Mouse (Mus musculus): ENCODE data around the gene Mybbp1a. TPM values are rescaled to one million over a fixed set of nuclear protein-coding genes. Genes with fewer than 3 reads are reported as not detected.

Mybbp1a gene
- polyA plus RNA-seq, 1 experiment from 2014 or later = 141 TPM

DNA sequence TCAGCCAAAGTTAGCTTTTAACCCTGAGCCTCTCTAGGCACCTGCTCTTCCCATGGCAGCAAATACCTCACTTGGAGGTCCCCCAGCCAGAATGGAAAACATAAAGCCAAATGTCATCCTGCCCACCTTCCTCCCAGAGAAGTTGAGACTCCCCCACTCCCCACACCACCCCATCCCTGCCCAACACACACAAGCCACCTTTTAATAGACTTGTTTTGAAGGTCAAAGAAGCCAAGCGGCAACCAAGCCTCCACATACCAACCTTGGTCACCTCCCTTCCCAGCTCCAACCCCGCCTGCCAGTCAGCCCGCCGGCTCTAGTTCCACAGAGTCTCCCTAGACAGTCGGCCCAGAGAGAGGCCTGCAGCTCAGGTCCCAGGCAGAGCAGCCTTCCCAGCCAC, 39.1 kb upstream of the Mybbp1a start:
- Histone ChIP-seq H3K4me1 (ENCODE audit: control insufficient read depth, insufficient read depth, low read length) (peaks cover 24% of the 10 kb centered on the region), H3K36me3 (ENCODE audit: control insufficient read depth, insufficient read depth, low read length) (peaks cover 4% of the 10 kb centered on the region; the same call in 1 of the 2 replicates), H3K9ac (ENCODE audit: low read depth, low read length) (no peak overlapping the region), H3K27ac (ENCODE audit: low read length) (no peak overlapping the region), H3K9me3 (ENCODE audit: control insufficient read depth, low read length) (no peaks in the 10 kb centered on the region), H3K4me2 (ENCODE audit: low read depth, low read length) (no peak overlapping the region), H3K27me3 (replicated peaks; ENCODE audit: control insufficient read depth, insufficient read depth, low read length) (no peaks in the 10 kb centered on the region), H3K4me3 (ENCODE audit: low read length) (no peak overlapping the region)
- no peak for ATAC-seq
- WGBS = 65% methylated on average over 5 of the region's 5 CpGs

DNA sequence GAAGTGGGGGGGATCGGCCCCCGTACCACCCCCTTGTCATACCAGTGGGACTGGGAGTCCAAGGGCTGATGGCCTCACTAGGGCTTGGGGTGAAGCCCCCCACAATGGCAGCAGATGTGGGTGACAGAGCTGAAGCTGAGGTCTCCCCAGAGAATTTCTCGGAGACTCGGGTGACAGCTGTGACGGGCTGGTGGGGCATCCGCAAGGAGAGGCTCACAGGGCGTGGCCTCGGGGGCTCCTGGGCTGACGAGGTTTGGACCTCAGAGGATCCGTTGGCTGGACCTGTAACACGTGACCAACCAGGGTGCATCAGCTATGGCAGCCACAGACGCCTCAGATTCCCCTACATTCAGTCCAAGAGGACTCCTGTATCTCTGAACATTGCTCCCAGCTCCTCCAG, 38.2 kb upstream of the Mybbp1a start:
- H3K27me3 ChIP-seq (replicated peaks; ENCODE audit: control insufficient read depth, insufficient read depth, low read length) = no peaks in the 10 kb centered on the region
- no peaks in the 10 kb centered on the region for H3K9me3 ChIP-seq (ENCODE audit: control insufficient read depth, low read length)
- peaks cover 4% of the 10 kb centered on the region; the same call in 1 of the 2 replicates for H3K36me3 ChIP-seq (ENCODE audit: control insufficient read depth, insufficient read depth, low read length)
- H3K9ac ChIP-seq (ENCODE audit: low read depth, low read length) = no peak overlapping the region
- 86% methylated on average over 12 of the region's 12 CpGs for WGBS
- peaks cover 27% of the 10 kb centered on the region for H3K4me1 ChIP-seq (ENCODE audit: control insufficient read depth, insufficient read depth, low read length)
- no peak overlapping the region for H3K4me2 ChIP-seq (ENCODE audit: low read depth, low read length)
- H3K4me3 ChIP-seq (ENCODE audit: low read length) = no peak overlapping the region
- no peak for ATAC-seq
- H3K27ac ChIP-seq (ENCODE audit: low read length) = no peak overlapping the region

DNA sequence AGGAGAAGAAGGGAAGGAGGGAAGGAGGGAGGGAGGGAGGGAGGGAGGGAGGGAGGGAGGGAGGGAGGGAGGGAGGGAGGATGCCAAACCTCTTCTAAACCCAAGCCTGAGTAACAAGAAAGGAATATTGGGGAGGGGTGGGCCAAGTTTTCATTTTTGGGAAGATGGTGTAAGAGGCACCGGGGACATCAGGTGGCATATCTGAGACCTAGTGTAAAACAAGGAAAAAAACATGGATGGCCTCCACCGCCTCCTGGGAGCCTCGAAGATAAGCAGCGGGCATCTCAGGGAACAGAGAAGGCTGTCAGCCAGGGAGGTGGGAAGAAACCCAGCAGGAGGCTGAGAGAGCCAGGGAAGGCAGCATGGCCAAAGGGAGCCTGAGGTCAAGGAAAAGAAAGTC, 35.6 kb upstream of the Mybbp1a start:
- Histone ChIP-seq H3K9me3 (ENCODE audit: control insufficient read depth, low read length) (no peaks in the 10 kb centered on the region), H3K27me3 (replicated peaks; ENCODE audit: control insufficient read depth, insufficient read depth, low read length) (no peaks in the 10 kb centered on the region), H3K4me1 (ENCODE audit: control insufficient read depth, insufficient read depth, low read length) (peaks cover 48% of the 10 kb centered on the region), H3K4me2 (ENCODE audit: low read depth, low read length) (no peak overlapping the region), H3K27ac (ENCODE audit: low read length) (no peak overlapping the region), H3K36me3 (ENCODE audit: control insufficient read depth, insufficient read depth, low read length) (no peaks in the 10 kb centered on the region), H3K9ac (ENCODE audit: low read depth, low read length) (no peak overlapping the region), H3K4me3 (ENCODE audit: low read length) (no peak overlapping the region)
- 46% methylated on average over 4 of the region's 4 CpGs for WGBS
- no peak for ATAC-seq

DNA sequence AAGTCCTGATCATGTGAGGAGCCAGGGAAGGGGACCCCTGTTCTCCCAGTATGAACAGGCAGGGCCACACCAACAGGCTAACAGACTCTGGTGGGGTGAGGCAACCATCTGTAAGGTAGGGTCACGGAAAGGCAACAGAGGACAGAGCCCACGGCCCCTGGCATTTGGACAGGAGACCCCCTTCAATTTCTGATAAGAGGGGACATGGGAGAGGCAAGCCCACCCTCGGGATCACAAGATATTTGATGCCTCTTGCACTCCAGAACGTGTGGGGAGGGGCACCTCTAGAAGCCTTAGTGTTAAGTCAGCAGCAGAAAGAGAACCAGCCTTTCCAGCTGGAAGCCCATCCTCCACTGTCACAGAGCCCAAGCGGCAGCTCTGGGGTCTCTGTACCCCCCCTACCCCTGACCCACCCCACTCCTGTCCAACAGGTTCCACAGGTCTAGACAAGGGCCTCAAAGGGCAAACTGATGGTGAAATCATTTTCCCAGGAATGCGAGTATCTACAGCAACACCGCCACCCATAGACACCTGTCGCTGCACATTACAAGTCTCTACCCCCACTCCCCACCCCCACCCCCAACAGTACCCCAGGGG, 35.0 kb upstream of the Mybbp1a start:
- Histone ChIP-seq H3K9me3 (ENCODE audit: control insufficient read depth, low read length) (no peaks in the 10 kb centered on the region), H3K36me3 (ENCODE audit: control insufficient read depth, insufficient read depth, low read length) (no peaks in the 10 kb centered on the region), H3K4me2 (ENCODE audit: low read depth, low read length) (peak overlapping the region; percentile 99; the same call in 1 of the 2 replicates), H3K9ac (ENCODE audit: low read depth, low read length) (no peak overlapping the region; the same call in 1 of the 2 replicates), H3K27me3 (replicated peaks; ENCODE audit: control insufficient read depth, insufficient read depth, low read length) (no peaks in the 10 kb centered on the region), H3K4me3 (ENCODE audit: low read length) (no peak overlapping the region), H3K27ac (ENCODE audit: low read length) (no peak overlapping the region), H3K4me1 (ENCODE audit: control insufficient read depth, insufficient read depth, low read length) (peaks cover 52% of the 10 kb centered on the region)
- 49% methylated on average over 8 of the region's 8 CpGs for WGBS
- peak; percentile 35; the same call in 1 of the 2 replicates for ATAC-seq

- no peak overlapping the region for H3K4me3 ChIP-seq (ENCODE audit: low read length)
- WGBS = 25% methylated on average over 3 of the region's 3 CpGs
- H3K36me3 ChIP-seq (ENCODE audit: control insufficient read depth, insufficient read depth, low read length) = no peaks in the 10 kb centered on the region
- peak overlapping the region; percentile 99 for H3K4me2 ChIP-seq (ENCODE audit: low read depth, low read length)
- H3K27me3 ChIP-seq (replicated peaks; ENCODE audit: control insufficient read depth, insufficient read depth, low read length) = no peaks in the 10 kb centered on the region
- no peak for ATAC-seq
- H3K9ac ChIP-seq (ENCODE audit: low read depth, low read length) = peak overlapping the region; percentile 39; the same call in 1 of the 2 replicates
- H3K9me3 ChIP-seq (ENCODE audit: control insufficient read depth, low read length) = no peaks in the 10 kb centered on the region
- peak overlapping the region; percentile 5; the same call in 1 of the 2 replicates for H3K27ac ChIP-seq (ENCODE audit: low read length)
- peaks cover 54% of the 10 kb centered on the region for H3K4me1 ChIP-seq (ENCODE audit: control insufficient read depth, insufficient read depth, low read length)
These were observed 34.1 kb upstream of the Mybbp1a start for GRCm38 (mm10) chr11:72407081-72407480.

- Histone ChIP-seq H3K36me3 (ENCODE audit: control insufficient read depth, insufficient read depth, low read length) (no peaks in the 10 kb centered on the region), H3K27ac (ENCODE audit: low read length) (peak overlapping the region; percentile 5; the same call in 1 of the 2 replicates), H3K9me3 (ENCODE audit: control insufficient read depth, low read length) (no peaks in the 10 kb centered on the region), H3K4me3 (ENCODE audit: low read length) (peak overlapping the region; percentile 5; the same call in 1 of the 2 replicates), H3K4me1 (ENCODE audit: control insufficient read depth, insufficient read depth, low read length) (peaks cover 55% of the 10 kb centered on the region), H3K4me2 (ENCODE audit: low read depth, low read length) (peak overlapping the region; percentile 99), H3K9ac (ENCODE audit: low read depth, low read length) (peak overlapping the region; percentile 39; the same call in 1 of the 2 replicates), H3K27me3 (replicated peaks; ENCODE audit: control insufficient read depth, insufficient read depth, low read length) (no peaks in the 10 kb centered on the region)
- no peak for ATAC-seq
- 13% methylated on average over 7 of the region's 7 CpGs for WGBS
These were observed 33.6 kb upstream of the Mybbp1a start for GRCm38 (mm10) chr11:72407574-72407973.

- Histone ChIP-seq H3K27me3 (replicated peaks; ENCODE audit: control insufficient read depth, insufficient read depth, low read length) (no peaks in the 10 kb centered on the region), H3K4me1 (ENCODE audit: control insufficient read depth, insufficient read depth, low read length) (peaks cover 55% of the 10 kb centered on the region), H3K4me3 (ENCODE audit: low read length) (peak overlapping the region; percentile 15), H3K36me3 (ENCODE audit: control insufficient read depth, insufficient read depth, low read length) (no peaks in the 10 kb centered on the region), H3K4me2 (ENCODE audit: low read depth, low read length) (peak overlapping the region; percentile 99), H3K9me3 (ENCODE audit: control insufficient read depth, low read length) (no peaks in the 10 kb centered on the region), H3K27ac (ENCODE audit: low read length) (peak overlapping the region; percentile 49; the same call in 1 of the 2 replicates), H3K9ac (ENCODE audit: low read depth, low read length) (peak overlapping the region; percentile 42; the same call in 1 of the 2 replicates)
- ATAC-seq = no peak
- 35% methylated on average over 9 of the region's 9 CpGs for WGBS
These were observed 32.5 kb upstream of the Mybbp1a start for GRCm38 (mm10) chr11:72408451-72409170.

DNA sequence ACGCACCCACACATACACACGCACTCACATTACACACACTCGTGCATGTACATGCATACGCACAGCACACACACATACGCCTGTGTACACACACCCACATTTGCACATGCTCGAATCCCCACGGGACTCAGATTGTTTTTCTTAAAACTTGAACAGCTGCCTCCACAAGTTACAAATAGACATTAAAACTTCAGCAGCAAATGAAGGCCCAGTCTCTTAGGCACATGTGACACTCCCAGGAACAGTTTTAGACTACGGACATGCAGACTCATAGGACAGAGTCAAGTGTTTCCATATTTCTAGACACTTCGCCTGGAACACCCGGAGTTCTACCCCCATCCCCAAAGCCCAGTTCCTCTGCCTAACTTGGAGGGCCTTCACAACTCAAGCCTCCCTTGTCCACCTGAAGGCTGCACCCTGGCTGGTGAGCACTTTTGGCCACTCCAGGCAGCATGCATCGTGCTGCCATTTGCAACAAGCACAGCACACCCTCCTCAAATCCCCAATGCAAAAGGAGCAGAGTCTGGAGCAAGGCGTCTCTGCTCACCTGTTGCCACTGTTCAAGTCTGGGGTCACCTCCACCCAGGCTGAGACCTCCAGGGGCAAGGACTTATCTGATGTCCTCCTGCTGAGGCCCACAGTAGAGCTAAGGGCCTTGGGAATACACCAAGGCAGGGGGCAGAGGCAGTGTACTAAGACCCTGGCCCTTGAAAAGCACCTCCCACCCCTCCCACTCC, 31.3 kb upstream of the Mybbp1a start:
- Histone ChIP-seq H3K4me1 (ENCODE audit: control insufficient read depth, insufficient read depth, low read length) (peaks cover 55% of the 10 kb centered on the region), H3K36me3 (ENCODE audit: control insufficient read depth, insufficient read depth, low read length) (no peaks in the 10 kb centered on the region), H3K9me3 (ENCODE audit: control insufficient read depth, low read length) (no peaks in the 10 kb centered on the region), H3K4me3 (ENCODE audit: low read length) (peak overlapping the region; percentile 80), H3K9ac (ENCODE audit: low read depth, low read length) (peak overlapping the region; percentile 84), H3K27ac (ENCODE audit: low read length) (peak overlapping the region; percentile 49; the same call in 1 of the 2 replicates), H3K4me2 (ENCODE audit: low read depth, low read length) (peak overlapping the region; percentile 99), H3K27me3 (replicated peaks; ENCODE audit: control insufficient read depth, insufficient read depth, low read length) (no peaks in the 10 kb centered on the region)
- WGBS = 57% methylated on average over 12 of the region's 12 CpGs
- no peak for ATAC-seq

DNA sequence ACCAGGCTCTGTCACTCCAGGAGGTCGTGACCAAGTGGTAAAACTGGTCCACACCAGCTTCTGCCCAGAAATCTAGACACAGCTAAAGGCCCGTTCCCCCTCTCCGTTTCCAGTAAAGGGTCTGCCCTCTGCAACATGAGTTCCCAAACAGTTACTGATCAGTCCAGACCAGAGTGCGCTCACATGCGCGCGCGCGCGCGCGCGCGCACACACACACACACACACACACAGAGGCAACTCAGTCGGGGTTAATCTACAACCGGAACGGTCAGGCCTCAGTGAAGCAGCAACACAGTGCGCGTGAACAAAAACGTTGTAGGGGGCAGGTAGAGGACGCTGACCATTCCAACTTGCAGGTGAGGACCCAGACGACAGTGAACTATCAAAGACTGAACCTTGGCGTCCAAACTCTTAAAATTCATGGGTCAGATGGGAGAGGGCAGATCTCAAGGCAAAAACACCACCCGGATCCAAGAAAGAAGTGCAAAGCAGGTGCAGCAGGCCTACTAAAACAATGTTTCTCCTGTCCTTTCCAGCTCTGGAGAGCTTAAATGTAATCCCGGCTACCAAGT, 30.5 kb upstream of the Mybbp1a start:
- WGBS = 1% methylated on average over 25 of the region's 25 CpGs
- Histone ChIP-seq H3K27ac (ENCODE audit: low read length) (peak overlapping the region; percentile 85), H3K27me3 (replicated peaks; ENCODE audit: control insufficient read depth, insufficient read depth, low read length) (no peaks in the 10 kb centered on the region), H3K4me1 (ENCODE audit: control insufficient read depth, insufficient read depth, low read length) (peaks cover 54% of the 10 kb centered on the region), H3K9ac (ENCODE audit: low read depth, low read length) (peak overlapping the region; percentile 84), H3K36me3 (ENCODE audit: control insufficient read depth, insufficient read depth, low read length) (no peaks in the 10 kb centered on the region), H3K4me2 (ENCODE audit: low read depth, low read length) (peak overlapping the region; percentile 99), H3K9me3 (ENCODE audit: control insufficient read depth, low read length) (no peaks in the 10 kb centered on the region), H3K4me3 (ENCODE audit: low read length) (peak overlapping the region; percentile 80)
- peak; percentile 60 for ATAC-seq
